Mouse (Mus musculus): ENCODE results near the gene Syt10. TPM values are rescaled to one million over a fixed set of nuclear protein-coding genes. Genes with fewer than 3 reads are reported as not detected.

Syt10 gene
- 0.09 and 0.13 TPM in 2 replicates for polyA plus RNA-seq (2012; rRNA removed)

GRCm38 (mm10) chr15:89841364-89842017 is at the start of gene Syt10:
Gene Syt10 (minus strand): TSS chr15:89841860.

Other genes with a start within 250 kb of the Syt10 start
- gene Rabl2, start 249.9 kb downstream of the Syt10 start, polyA plus RNA-seq (2012; rRNA removed), result 5.5 and 7.3 TPM in 2 replicates